Mouse (Mus musculus) heart, postnatal 36 days (tissue): ENCODE data around the gene Trem3. TPM values are rescaled to one million over a fixed set of nuclear protein-coding genes. Genes with fewer than 3 reads are reported as not detected.

Experiments
- DNase-seq, 2 experiments: peaks; one replicate each; pipeline ENCODE4 v3.0.0; 2021 to 2022
- intact Hi-C: fragments of 180-260 bp; cut with DNase I; formaldehyde crosslinking; loops from one replicate; pipeline ENCODE4 v1.15.1; 2025
- total RNA-seq, 2 experiments: library from RNA; stranded (reverse); gene quantifications; 2 replicates each; pipeline ENCODE4 v1.2.3; 2021

Trem3 gene
- total RNA-seq, 2 experiments from 2014 or later = not detected

- intact Hi-C loops = no loop called here
These were observed 20.7 kb downstream of the Trem3 start for GRCm38 (mm10) chr17:48268276-48268675.

GRCm38 (mm10) chr17:48269833-48270232, 22.3 kb downstream of the Trem3 start:
- intact Hi-C loops = no loop called here
- no peak for DNase-seq

More at GRCm38 (mm10) chr17:48268276-48268675, 20.7 kb downstream of the Trem3 start:
- no peak for DNase-seq

- intact Hi-C loops = no loop called here
- DNase-seq = no peak
These were observed 24.6 kb downstream of the Trem3 start for GRCm38 (mm10) chr17:48272158-48272557.

- no peak for DNase-seq
- intact Hi-C loops = no loop called here
These were observed 25.0 kb downstream of the Trem3 start for GRCm38 (mm10) chr17:48272598-48272997.

DNA sequence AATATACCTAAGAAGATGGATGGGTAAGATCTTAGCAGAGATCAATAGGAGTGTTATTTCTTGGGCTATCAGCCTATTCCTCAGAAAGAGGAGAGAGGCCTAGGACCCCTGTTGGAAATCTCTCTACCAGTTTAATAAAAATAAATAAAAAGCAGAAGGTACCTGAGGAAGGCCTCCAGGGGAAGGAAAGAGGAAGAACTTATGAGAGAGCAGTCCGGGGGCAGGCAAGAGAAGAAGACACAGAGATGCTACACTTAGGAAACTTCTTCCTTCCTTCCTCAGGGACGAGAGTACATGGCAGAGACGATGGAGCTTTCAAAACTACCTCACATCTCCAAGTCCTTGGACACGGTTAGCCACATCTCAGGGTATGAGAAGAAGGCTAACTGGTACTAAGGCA, 26.5 kb downstream of the Trem3 start:
- intact Hi-C loops = no loop called here
- no peak for DNase-seq

DNA sequence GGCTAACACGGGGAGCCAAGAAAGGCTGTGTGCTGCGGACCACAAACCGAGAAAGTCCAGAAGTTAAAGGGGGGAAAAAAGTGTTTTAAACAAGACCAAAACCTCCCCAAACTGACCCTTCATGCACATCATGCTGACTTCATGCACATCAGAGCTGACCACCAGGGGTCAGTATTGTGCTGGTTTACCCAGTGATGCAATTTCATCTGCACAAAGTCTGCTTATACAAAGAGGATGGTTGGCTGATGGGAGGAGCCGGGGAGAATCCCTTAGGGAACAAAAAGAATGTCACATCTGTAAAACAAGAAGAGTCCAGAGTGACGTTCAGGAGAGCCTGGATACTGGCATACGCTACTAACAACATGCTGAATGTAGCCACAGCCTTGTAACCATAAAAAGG, 27.3 kb downstream of the Trem3 start:
- intact Hi-C loops = loop anchor here (1.0 to 5.0 kb wide), 3 partner anchors 62 to 327 kb away; partner anchors contain the start of gene Nfya
- DNase-seq = peak; percentile 80

- intact Hi-C loops = loop anchor here (1.0 to 5.0 kb wide), 3 partner anchors 62 to 327 kb away; partner anchors contain the start of gene Nfya
- DNase-seq = no peak
These were observed 28.2 kb downstream of the Trem3 start for GRCm38 (mm10) chr17:48275736-48276135.

DNA sequence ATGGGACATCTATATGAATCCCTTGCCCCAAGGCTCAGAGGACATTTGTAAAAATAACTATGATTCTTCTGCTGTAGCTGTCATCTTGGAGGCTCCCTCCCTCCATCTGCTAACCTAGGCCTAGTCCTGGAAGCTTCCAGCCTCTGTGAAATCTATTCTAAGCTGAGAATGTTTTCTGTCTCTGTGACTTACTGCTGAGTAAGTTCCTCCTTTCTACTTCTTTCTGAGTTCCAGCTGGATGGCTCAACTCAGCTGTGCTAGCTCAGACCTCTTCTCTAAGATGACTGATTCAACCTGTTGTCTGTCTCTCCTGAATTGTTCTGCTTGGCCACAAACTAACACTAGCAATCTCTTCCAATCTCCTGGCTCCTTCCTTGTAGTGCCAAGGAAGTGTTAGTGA, 30.8 kb downstream of the Trem3 start:
- intact Hi-C loops = loop anchor here (5.0 kb wide), 1 partner anchor 129 kb away; the partner anchor contains the start of gene Nfya
- DNase-seq = no peak

DNA sequence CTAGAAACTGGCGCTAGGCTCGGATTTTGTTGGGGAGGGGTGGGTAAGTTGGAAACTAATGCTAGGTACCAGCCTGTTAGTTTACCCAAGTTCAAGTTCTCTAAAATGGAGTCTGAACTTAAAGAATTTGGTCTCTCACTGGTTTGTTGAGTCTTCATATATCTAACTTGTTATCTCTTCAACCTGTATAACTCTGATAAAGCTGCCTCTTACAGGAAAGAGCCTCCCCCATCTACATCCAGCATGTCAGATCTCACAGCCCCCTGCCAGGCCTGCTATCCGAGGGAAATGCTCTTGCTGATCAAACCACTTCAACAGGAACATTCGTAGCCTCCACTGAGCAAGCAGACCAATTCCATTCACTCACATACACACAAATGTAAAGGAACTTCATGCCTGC, 31.4 kb downstream of the Trem3 start:
- intact Hi-C loops = loop anchor here (5.0 kb wide), 1 partner anchor 128 kb away; the partner anchor contains the start of gene Nfya
- DNase-seq = no peak

- no peak for DNase-seq
- intact Hi-C loops = no loop called here
These were observed 33.6 kb downstream of the Trem3 start for GRCm38 (mm10) chr17:48280943-48281738.

DNA sequence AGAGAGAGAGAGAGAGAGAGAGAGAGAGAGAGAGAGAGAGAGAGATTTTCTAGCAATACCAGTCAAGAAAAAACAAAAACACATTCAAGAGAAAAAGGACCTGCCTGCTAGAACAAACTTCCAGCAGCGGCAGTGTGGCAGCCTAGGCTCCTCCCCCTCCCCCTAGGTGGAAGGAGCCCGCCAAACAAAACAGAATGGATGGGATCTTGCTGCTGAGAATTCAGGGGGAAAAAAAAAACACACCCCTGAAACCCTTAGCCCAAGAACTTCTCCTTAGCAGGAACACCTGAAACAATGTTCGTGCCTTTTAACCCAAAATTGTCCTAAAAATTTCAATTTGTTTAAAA, 34.1 kb downstream of the Trem3 start:
- no peak for DNase-seq
- intact Hi-C loops = no loop called here

DNA sequence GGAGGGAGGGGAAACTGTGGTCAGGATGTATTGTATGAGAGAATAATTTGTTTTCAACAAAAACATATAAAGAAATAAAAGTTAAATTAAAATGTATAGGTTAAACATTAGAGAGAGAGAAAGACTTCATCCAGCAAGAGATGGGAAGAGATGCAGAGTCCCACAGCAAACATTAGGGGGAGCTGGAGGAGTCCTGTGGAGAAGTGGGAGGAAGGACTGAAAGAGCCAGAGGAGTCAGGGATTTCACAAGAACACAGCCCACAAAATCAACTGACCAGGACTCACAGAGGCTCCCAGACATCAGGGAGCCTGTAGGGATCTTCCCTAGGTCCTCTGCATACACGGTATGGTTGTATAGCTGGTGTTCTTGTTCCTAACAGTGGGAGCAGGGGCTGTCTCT, 39.2 kb downstream of the Trem3 start:
- DNase-seq = no peak
- intact Hi-C loops = no loop called here

DNA sequence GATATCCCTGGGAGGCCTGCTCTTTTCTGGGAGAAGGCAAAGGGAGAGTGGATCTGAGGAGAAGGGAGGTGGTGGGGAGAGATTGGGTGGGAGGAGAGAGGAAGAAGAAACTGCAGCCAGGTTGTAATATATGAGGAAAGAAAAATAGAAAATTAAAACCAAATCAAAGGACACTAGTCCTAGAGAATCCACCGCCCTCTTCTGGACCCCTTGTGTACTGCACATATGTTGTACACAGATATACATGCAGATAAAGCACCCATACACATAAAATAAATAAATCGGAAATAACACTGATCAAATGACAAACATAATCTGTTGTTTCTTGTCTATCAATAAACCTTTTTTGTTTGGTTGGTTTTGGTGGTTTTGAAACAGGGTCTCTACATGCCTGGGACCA, 39.7 kb downstream of the Trem3 start:
- intact Hi-C loops = no loop called here
- no peak for DNase-seq

DNA sequence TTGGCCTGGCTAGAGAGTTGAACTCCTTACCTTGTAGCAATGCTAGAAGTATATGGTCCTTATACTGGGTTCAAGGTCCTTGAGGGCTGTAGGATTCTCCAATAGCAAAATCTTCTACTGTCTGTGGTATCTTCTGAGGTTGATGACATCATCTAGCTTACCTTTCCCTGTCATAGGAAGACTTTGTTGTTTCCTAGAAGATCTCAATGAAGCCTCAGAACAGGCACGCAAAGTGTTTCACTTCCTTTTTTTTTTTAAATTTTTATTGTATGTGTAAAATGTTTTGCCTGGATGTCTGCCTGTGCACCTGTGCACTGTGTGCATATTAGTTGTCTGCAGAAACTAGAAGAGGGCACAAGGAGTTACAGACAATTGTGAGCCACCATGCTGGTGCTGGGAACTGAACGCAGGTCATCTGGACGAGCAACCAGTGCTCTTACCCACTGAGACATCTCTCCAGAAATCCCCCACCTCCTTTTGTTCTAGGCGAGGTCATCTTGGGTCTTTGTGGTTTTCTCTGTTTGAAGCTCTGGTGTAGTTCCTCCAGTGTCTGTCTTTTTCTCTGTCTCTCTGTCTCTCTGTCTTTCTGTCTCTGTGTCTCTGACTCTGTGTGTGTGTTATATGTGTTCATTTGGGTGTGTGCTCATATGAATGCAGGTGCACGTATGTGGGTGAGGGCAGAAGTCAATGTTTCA, 46.1 kb downstream of the Trem3 start:
- DNase-seq = no peak
- intact Hi-C loops = no loop called here

DNA sequence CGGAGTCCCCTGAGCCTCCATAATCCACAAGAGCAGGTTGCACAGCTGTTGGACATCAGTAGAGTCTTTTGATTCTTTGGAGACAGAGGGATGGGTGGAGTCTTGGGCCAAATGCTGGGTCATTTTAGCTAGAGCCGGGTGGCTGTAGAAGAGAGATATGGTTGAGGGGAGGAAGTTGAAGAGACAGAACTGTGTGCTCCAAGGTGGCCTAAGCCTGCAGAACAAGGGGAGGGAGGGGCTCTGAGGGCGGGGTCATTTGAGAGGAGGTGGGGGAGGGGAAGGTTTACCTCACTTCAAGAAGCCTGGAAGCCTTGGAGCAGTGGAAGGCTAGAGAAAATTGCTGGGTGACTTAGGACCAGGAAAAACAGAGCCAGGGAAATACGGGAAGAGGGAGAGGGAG, 51.6 kb downstream of the Trem3 start, which contains the start of gene Treml2:
Treml2 (plus strand) TSS at position 296 of the 400 bp plus-strand sequence.
- no peak for DNase-seq
- intact Hi-C loops = no loop called here

- no peak for DNase-seq
- intact Hi-C loops = no loop called here
These were observed 52.2 kb downstream of the Trem3 start for GRCm38 (mm10) chr17:48299756-48300155.

DNA sequence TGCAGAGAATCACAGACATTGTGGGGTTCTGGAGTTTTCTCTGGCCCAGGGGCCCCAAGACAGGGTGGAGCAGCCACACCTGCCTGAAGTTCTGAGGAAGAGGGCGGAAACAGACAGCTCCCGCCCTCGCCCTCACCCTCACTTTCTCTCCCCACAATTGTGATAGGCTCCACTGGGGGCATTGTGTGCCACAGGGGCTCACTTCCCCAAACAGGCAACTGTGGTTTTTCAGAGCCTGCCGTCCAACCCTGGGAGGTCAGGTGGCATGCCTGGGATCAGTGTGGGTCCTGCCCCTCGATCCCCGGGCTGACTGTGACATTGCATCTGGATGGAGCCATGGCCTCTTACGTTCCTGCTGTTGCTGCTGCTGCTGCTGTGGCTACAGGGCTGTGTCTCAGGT, 52.6 kb downstream of the Trem3 start:
- DNase-seq = no peak

DNA sequence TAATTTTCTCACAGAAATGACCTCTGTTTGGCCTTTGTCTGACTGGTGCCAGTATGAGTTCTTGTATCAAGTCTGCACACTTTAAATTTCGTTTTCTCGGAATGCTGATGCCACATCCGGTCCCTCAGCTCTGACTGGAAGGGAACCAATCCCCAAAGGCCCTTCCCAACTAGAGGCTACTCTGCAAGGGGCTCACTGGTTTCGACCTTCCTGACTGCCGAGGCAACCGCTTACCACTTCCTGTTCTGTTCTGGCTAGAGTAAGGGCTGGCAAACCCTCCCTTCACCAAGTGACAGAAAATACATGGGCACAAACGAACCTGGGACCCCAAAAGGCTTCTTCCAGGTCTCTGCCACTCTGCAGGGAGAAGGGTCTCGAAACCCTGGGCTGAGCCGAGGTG, 53.3 kb downstream of the Trem3 start:
- DNase-seq = no peak
- intact Hi-C loops = no loop called here

More for the DNA sequence above, 52.6 kb downstream of the Trem3 start:
- intact Hi-C loops = no loop called here

GRCm38 (mm10) chr17:48301792-48302191, 54.2 kb downstream of the Trem3 start:
- no peak for DNase-seq
- intact Hi-C loops = no loop called here
